Mouse (Mus musculus) brain, embryonic 14.5 days (tissue): ENCODE data around the gene Sorl1.

Experiments used
- CTCF ChIP-seq: fragments of 200-500 bp; IDR thresholded peaks from 2 replicates; pipeline ENCODE4 v1.5.1; 2012; ENCODE audit warnings: inconsistent platforms, mild to moderate bottlenecking, moderate library complexity, borderline replicate concordance; ENCODE audit not compliant: insufficient read depth, insufficient read length; ENCODE audit errors: extremely low read depth
- POLR2A ChIP-seq: fragments of 200-500 bp; IDR thresholded peaks from 2 replicates; pipeline ENCODE4 v1.6.1; 2012; ENCODE audit warnings: mild to moderate bottlenecking, inconsistent platforms, borderline replicate concordance; ENCODE audit not compliant: poor library complexity, insufficient read depth, insufficient read length, severe bottlenecking; ENCODE audit errors: extremely low read depth

- TF ChIP-seq CTCF = no peak
- no peak for TF ChIP-seq POLR2A
Observed at GRCm38 (mm10) chr9:42148816-42149215, 24.7 kb upstream of the Sorl1 start.
